Mouse (Mus musculus) ES-Bruce4 (cell line): ENCODE data around the gene Snx27. TPM values are rescaled to one million over a fixed set of nuclear protein-coding genes. Genes with fewer than 3 reads are reported as not detected.

Source experiments
- H3K27ac ChIP-seq: 2 replicates; pipeline ENCODE4 v1.5.1; 2012; ENCODE audit warnings: low read length, inconsistent platforms; ENCODE audit not compliant: insufficient read depth
- H3K27me3 ChIP-seq: 2 replicates; pipeline ENCODE4 v1.6.1; 2012; ENCODE audit warnings: mild to moderate bottlenecking, low read length, inconsistent platforms; ENCODE audit not compliant: control insufficient read depth, poor library complexity, insufficient read depth, severe bottlenecking
- H3K36me3 ChIP-seq: 2 replicates; pipeline ENCODE4 v1.6.1; 2012; ENCODE audit warnings: inconsistent platforms, mild to moderate bottlenecking, low read length, moderate library complexity; ENCODE audit not compliant: control insufficient read depth, poor library complexity, insufficient read depth, severe bottlenecking
- H3K4me1 ChIP-seq: one replicate; pipeline ENCODE4 v1.8.1; 2011; ENCODE audit warnings: low read length; ENCODE audit not compliant: control insufficient read depth, insufficient read depth
- H3K4me3 ChIP-seq: 2 replicates; pipeline ENCODE4 v1.5.1; 2011; ENCODE audit warnings: low read depth, mild to moderate bottlenecking, low read length
- H3K9ac ChIP-seq: 2 replicates; pipeline ENCODE4 v1.6.1; 2012; ENCODE audit warnings: low read depth, mild to moderate bottlenecking, inconsistent platforms; ENCODE audit not compliant: poor library complexity, severe bottlenecking
- H3K9me3 ChIP-seq: replicated peaks from 2 replicates; pipeline ENCODE4 v1.6.1; 2012; ENCODE audit warnings: mild to moderate bottlenecking, low read length, inconsistent platforms; ENCODE audit not compliant: control insufficient read depth, poor library complexity, insufficient read depth, severe bottlenecking
- CTCF ChIP-seq: IDR thresholded peaks from one replicate; pipeline ENCODE4 v1.8.1; 2011; ENCODE audit warnings: low read depth, low read length
- EP300 ChIP-seq: IDR thresholded peaks from 2 replicates; pipeline ENCODE4 v1.6.1; 2011; ENCODE audit warnings: low read depth, low read length; ENCODE audit not compliant: insufficient read depth
- POLR2A ChIP-seq: IDR thresholded peaks from one replicate; pipeline ENCODE4 v1.8.1; 2011; ENCODE audit warnings: low read length; ENCODE audit not compliant: insufficient read depth
- polyA plus RNA-seq: library from polyadenylated mRNA; stranded (reverse); fragments of >200 nt; gene quantifications from 2 replicates; pipeline ENCODE4 v1.2.4, GENCODE M21; 2011; ENCODE audit warnings: low read depth; ENCODE audit not compliant: missing spikeins, insufficient read depth, insufficient read length

Gene Snx27
- polyA plus RNA-seq = 53.1 and 60.2 TPM in 2 replicates

DNA sequence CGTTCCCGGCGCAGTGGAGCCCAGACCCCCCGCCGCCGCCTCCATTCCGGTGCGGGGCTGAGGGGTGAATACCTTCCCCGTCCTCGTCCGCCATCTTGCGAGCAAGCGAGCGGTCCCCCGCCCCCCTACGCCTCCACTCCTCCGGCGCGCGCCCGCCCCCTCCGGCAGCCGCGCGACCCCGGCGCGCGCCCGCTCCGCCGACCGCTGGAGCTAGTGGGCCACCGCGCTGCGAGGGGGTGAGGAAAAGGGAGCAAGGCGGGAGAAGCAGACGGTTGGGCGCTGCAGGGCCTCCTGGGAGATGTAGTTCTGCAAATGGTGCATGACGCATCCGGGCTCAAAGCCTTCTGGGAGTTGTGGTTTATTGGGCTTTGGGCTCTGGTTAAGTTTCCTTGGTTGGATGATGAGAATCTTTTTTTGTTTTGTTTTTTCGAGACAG is at the start of gene Snx27:
Snx27 (minus strand) TSS at position 261 of the 436 bp plus-strand sequence.
- H3K4me1 ChIP-seq = no peaks in the 10 kb centered on the region
- H3K9me3 ChIP-seq = no peaks in the 10 kb centered on the region
- TF ChIP-seq EP300 (no peak), POLR2A (no peak), CTCF (no peak)
- no peaks in the 10 kb centered on the region for H3K27me3 ChIP-seq
- H3K27ac ChIP-seq = no peak within 1 kb of the TSS
- H3K9ac ChIP-seq = peak within 1 kb of the TSS; percentile 90
- H3K4me3 ChIP-seq = peak within 1 kb of the TSS; percentile 92
- peaks cover 4% of the 10 kb centered on the region; the same call in 1 of the 2 replicates for H3K36me3 ChIP-seq

DNA sequence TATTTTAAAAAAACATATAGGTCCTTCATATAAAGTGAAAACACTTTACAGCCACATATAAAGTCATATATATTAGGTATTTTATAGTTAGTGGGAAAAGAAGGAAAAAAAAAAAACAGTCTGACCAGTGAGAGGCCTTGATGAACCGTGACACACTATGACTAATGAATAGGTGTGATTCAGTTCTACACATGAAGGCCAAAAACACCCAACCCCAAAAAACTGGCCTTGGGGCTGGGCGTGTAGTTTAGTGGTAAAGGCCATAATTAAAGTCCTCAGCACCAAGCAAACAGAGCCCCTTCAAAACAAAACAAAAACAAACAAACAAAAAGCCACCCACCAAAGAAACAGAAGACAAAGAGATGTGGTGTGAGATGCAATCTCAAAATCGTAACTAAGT is 47.4 kb upstream of the Snx27 start:
- Histone ChIP-seq H3K27me3 (no peaks in the 10 kb centered on the region), H3K9ac (no peak overlapping the region), H3K9me3 (no peaks in the 10 kb centered on the region), H3K4me1 (no peaks in the 10 kb centered on the region), H3K27ac (no peak overlapping the region), H3K36me3 (no peaks in the 10 kb centered on the region), H3K4me3 (no peak overlapping the region)
- no peak for TF ChIP-seq POLR2A
- TF ChIP-seq EP300 = no peak
- TF ChIP-seq CTCF = no peak

DNA sequence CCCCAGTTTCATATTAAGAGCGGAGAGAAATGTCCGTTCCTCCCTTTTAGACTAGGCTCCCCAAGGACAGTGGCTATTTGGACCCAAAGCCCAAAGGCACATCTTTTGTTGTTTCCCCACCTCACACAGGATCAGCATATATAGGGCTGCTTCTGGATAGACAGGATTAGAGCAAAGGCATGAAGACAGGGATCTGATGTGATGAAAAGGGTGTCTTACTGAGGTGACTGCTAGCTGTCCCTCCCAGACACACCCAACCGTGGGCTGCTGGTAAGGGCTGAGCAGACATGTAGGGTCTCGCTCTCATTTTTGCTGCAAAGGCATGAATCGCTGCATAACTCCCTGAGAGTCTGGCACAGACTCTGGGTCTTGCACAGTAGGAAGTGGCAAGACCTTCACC is 46.2 kb upstream of the Snx27 start:
- no peaks in the 10 kb centered on the region for H3K36me3 ChIP-seq
- H3K27me3 ChIP-seq = no peaks in the 10 kb centered on the region
- H3K9me3 ChIP-seq = no peaks in the 10 kb centered on the region
- H3K9ac ChIP-seq = no peak overlapping the region
- H3K4me3 ChIP-seq = no peak overlapping the region
- TF ChIP-seq EP300 (no peak), CTCF (no peak), POLR2A (no peak)
- H3K4me1 ChIP-seq = no peaks in the 10 kb centered on the region
- no peak overlapping the region for H3K27ac ChIP-seq

DNA sequence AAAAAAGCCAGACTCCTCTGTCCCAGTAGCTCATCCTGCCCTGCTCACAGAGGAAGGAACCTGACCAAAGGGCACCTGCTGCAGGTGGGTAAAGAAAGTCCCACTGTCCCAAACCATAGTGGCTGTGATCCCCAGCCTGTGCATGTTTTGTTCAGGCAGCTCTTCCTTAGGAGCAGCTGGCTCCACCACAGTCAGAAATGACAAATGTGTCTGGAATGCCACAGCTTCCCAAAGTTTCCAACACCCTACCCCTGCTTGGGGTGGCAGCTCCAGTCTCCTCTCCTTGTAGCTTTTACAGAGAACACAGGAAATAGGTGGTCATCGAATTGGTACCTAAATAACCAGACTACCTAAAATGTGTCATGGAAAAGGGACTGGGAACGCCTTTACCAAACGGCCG is 41.8 kb upstream of the Snx27 start:
- Histone ChIP-seq H3K4me1 (no peaks in the 10 kb centered on the region), H3K27me3 (no peaks in the 10 kb centered on the region), H3K4me3 (no peak overlapping the region), H3K9ac (no peak overlapping the region), H3K36me3 (no peaks in the 10 kb centered on the region), H3K27ac (no peak overlapping the region), H3K9me3 (no peaks in the 10 kb centered on the region)
- TF ChIP-seq EP300 (no peak), POLR2A (no peak), CTCF (no peak)

DNA sequence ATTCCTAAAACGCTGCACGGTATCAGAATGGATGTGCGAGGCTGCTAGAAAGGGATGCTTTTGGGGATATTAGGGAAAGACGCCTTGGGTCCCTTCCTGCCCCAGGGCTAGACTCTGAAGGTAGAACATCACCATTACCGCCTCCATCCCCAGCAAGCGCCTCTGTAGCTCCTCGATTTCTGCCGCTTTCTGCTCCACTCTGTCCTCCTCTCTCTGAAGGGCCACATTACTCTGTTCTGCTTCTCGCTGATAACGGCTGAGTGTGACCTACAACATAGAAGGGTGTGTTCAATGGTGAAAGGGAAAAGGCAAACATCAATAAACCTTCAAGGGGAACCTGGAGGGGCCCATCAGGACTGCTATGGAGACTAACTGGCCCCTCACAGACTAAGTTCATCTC is 40.0 kb upstream of the Snx27 start:
- Histone ChIP-seq H3K4me1 (no peaks in the 10 kb centered on the region), H3K9me3 (no peaks in the 10 kb centered on the region), H3K27ac (no peak overlapping the region), H3K27me3 (no peaks in the 10 kb centered on the region), H3K36me3 (no peaks in the 10 kb centered on the region), H3K9ac (no peak overlapping the region), H3K4me3 (no peak overlapping the region)
- TF ChIP-seq POLR2A (no peak), CTCF (no peak)

DNA sequence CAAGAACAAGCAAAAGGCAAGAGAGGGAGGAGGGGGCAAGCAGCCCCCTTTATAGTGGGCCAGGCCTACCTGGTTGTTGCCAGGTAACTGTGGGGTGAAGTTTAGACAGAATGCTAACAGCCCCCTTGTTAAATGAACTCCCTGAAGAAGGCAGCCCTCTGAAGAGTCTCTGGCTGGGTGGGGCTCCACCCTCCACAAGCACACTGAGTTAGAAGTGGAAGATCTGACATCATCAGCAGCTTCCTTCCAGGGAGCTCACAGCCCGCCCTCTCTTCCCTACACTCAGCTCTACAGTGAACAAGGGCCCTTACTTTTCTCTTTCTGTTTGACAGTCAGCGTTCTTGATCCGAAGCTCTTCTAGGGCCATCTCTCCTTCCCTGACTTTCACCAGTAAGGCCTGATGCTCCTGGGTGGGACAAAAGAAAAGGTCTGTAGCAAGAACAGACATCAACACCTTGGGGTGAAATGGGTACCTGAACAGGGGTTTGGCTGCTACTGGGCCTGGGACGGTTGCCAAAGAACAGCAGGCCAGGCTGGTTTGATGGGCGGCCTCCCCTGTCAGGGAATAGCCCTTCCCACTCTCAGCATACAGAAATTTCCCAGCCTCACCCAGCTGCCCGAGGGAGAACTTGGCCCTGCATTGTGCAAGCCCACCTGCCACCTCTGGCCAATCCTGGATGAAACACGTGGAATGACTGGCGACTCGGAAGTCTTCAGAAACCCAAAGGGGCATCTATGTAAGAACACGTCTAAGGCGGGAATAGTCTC is 39.4 kb upstream of the Snx27 start:
- H3K27ac ChIP-seq = no peak overlapping the region
- no peaks in the 10 kb centered on the region for H3K9me3 ChIP-seq
- H3K4me1 ChIP-seq = no peaks in the 10 kb centered on the region
- no peaks in the 10 kb centered on the region for H3K27me3 ChIP-seq
- no peaks in the 10 kb centered on the region for H3K36me3 ChIP-seq
- TF ChIP-seq POLR2A = no peak
- TF ChIP-seq CTCF = no peak
- TF ChIP-seq EP300 = no peak
- no peak overlapping the region for H3K4me3 ChIP-seq
- no peak overlapping the region for H3K9ac ChIP-seq
